Mouse (Mus musculus) megakaryocyte, embryonic 14.5 days (primary cell): ENCODE data around the gene Zc3h10.

Experiments
- FLI1 ChIP-seq: IDR thresholded peaks from 2 replicates; pipeline ENCODE4 v1.6.1; 2012; ENCODE audit warnings: low read length, inconsistent platforms, mixed read lengths
- GATA1 ChIP-seq: IDR thresholded peaks from 3 replicates; pipeline ENCODE4 v1.6.1; 2012; ENCODE audit warnings: mixed read lengths, low read length, inconsistent platforms, borderline replicate concordance

GRCm38 (mm10) chr10:128536266-128536940 is 11.2 kb downstream of the Zc3h10 start:
- no peak for TF ChIP-seq GATA1
- no peak for TF ChIP-seq FLI1
